Mouse (Mus musculus): Measurements from ENCODE around the gene Fnbp4. TPM values are rescaled to one million over a fixed set of nuclear protein-coding genes. Genes with fewer than 3 reads are reported as not detected.
A peak's percentile ranks its signal among the peaks of the same experiment; 100 is the strongest.

Fnbp4 gene
- polyA plus RNA-seq, 2 experiments, result 79.5 to 110 TPM

- DNase-seq (ENCODE audit: low spot score), result peak; percentile 22
- ATAC-seq (ENCODE audit: low FRiP score, low read depth), result peak; percentile 75; the same call in 1 of the 2 replicates
- Histone ChIP-seq H3K4me2 (replicated peaks; ENCODE audit: low read depth, low read length, severe bottlenecking) (peak within 1 kb of the TSS; percentile 93), H3K27ac (replicated peaks; ENCODE audit: low read depth, low read length) (no peak within 1 kb of the TSS), H3K9me3 (ENCODE audit: control insufficient read depth, low read length) (no peaks in the 10 kb centered on the region), H3K9ac (ENCODE audit: low read depth, low read length, severe bottlenecking) (peak within 1 kb of the TSS; percentile 57), H3K27me3 (ENCODE audit: control insufficient read depth, insufficient read depth, low read length) (peaks cover 15% of the 10 kb centered on the region; the same call in 1 of the 2 replicates), H3K4me3 (replicated peaks; ENCODE audit: low read length) (peak within 1 kb of the TSS; percentile 45), H3K36me3 (ENCODE audit: control insufficient read depth, insufficient read depth, low read length) (peaks cover 32% of the 10 kb centered on the region), H3K4me1 (ENCODE audit: control insufficient read depth, insufficient read depth, low read length) (0 out of 2 replicates have a peak, but pooled peaks cover 11% of the 10 kb centered on the region)
- no peak for TF ChIP-seq POLR2A (IDR thresholded peaks at IDR 0.05; ENCODE audit: borderline replicate concordance, extremely low read depth, insufficient read depth, insufficient read length)
- WGBS, result 3% methylated on average over 11 of the region's 11 CpGs
Measured at GRCm38 (mm10) chr2:90782458-90782857, 37.3 kb downstream of the Fnbp4 start, which contains the start of gene Agbl2. Gene Agbl2, plus strand, starts transcription at chr2:90782727.

GRCm38 (mm10) chr2:90782901-90783486 lies 37.8 kb downstream of the Fnbp4 start:
- 1% methylated on average over 22 of the region's 29 CpGs for WGBS
- Histone ChIP-seq H3K27me3 (ENCODE audit: control insufficient read depth, insufficient read depth, low read length) (peaks cover 15% of the 10 kb centered on the region; the same call in 1 of the 2 replicates), H3K4me3 (replicated peaks; ENCODE audit: low read length) (peak overlapping the region; percentile 45), H3K9me3 (ENCODE audit: control insufficient read depth, low read length) (no peaks in the 10 kb centered on the region), H3K27ac (replicated peaks; ENCODE audit: low read depth, low read length) (no peak overlapping the region), H3K9ac (ENCODE audit: low read depth, low read length, severe bottlenecking) (peak overlapping the region; percentile 57), H3K4me2 (replicated peaks; ENCODE audit: low read depth, low read length, severe bottlenecking) (peak overlapping the region; percentile 93), H3K4me1 (ENCODE audit: control insufficient read depth, insufficient read depth, low read length) (0 out of 2 replicates have a peak, but pooled peaks cover 11% of the 10 kb centered on the region), H3K36me3 (ENCODE audit: control insufficient read depth, insufficient read depth, low read length) (peaks cover 26% of the 10 kb centered on the region)
- DNase-seq (ENCODE audit: low spot score) (no peak), ATAC-seq (ENCODE audit: low FRiP score, low read depth) (peak; percentile 60)
- TF ChIP-seq POLR2A (IDR thresholded peaks at IDR 0.05; ENCODE audit: borderline replicate concordance, extremely low read depth, insufficient read depth, insufficient read length), result no peak

GRCm38 (mm10) chr2:90788126-90788525 lies 43.0 kb downstream of the Fnbp4 start:
- TF ChIP-seq POLR2A (IDR thresholded peaks at IDR 0.05; ENCODE audit: borderline replicate concordance, extremely low read depth, insufficient read depth, insufficient read length), result no peak
- 0 out of 2 replicates have a peak, but pooled peaks cover 4% of the 10 kb centered on the region for H3K4me1 ChIP-seq (ENCODE audit: control insufficient read depth, insufficient read depth, low read length)
- DNase-seq (ENCODE audit: low spot score), result no peak
- no peak overlapping the region for H3K4me3 ChIP-seq (replicated peaks; ENCODE audit: low read length)
- H3K4me2 ChIP-seq (replicated peaks; ENCODE audit: low read depth, low read length, severe bottlenecking), result no peak overlapping the region
- no peaks in the 10 kb centered on the region for H3K9me3 ChIP-seq (ENCODE audit: control insufficient read depth, low read length)
- ATAC-seq (ENCODE audit: low FRiP score, low read depth), result no peak
- WGBS, result 86% methylated on average over 2 of the region's 2 CpGs
- H3K36me3 ChIP-seq (ENCODE audit: control insufficient read depth, insufficient read depth, low read length), result no peaks in the 10 kb centered on the region
- H3K27me3 ChIP-seq (ENCODE audit: control insufficient read depth, insufficient read depth, low read length), result peaks cover 13% of the 10 kb centered on the region; the same call in 1 of the 2 replicates
- no peak overlapping the region for H3K27ac ChIP-seq (replicated peaks; ENCODE audit: low read depth, low read length)
- no peak overlapping the region for H3K9ac ChIP-seq (ENCODE audit: low read depth, low read length, severe bottlenecking)

GRCm38 (mm10) chr2:90808241-90809126 lies 63.3 kb downstream of the Fnbp4 start:
- Histone ChIP-seq H3K27me3 (ENCODE audit: control insufficient read depth, insufficient read depth, low read length) (no peaks in the 10 kb centered on the region), H3K4me1 (ENCODE audit: control insufficient read depth, insufficient read depth, low read length) (no peaks in the 10 kb centered on the region), H3K4me2 (replicated peaks; ENCODE audit: low read depth, low read length, severe bottlenecking) (no peak overlapping the region), H3K27ac (replicated peaks; ENCODE audit: low read depth, low read length) (no peak overlapping the region), H3K36me3 (ENCODE audit: control insufficient read depth, insufficient read depth, low read length) (no peaks in the 10 kb centered on the region), H3K9me3 (ENCODE audit: control insufficient read depth, low read length) (no peaks in the 10 kb centered on the region), H3K4me3 (replicated peaks; ENCODE audit: low read length) (no peak overlapping the region), H3K9ac (ENCODE audit: low read depth, low read length, severe bottlenecking) (no peak overlapping the region)
- ATAC-seq (ENCODE audit: low FRiP score, low read depth) (no peak), DNase-seq (ENCODE audit: low spot score) (no peak)
- WGBS, result 82% methylated on average over 6 of the region's 6 CpGs
- no peak for TF ChIP-seq POLR2A (IDR thresholded peaks at IDR 0.05; ENCODE audit: borderline replicate concordance, extremely low read depth, insufficient read depth, insufficient read length)

GRCm38 (mm10) chr2:90810751-90811150 lies 65.6 kb downstream of the Fnbp4 start:
- ATAC-seq (ENCODE audit: low FRiP score, low read depth), result no peak
- 91% methylated on average over 8 of the region's 8 CpGs for WGBS

More at GRCm38 (mm10) chr2:90810751-90811150, 65.6 kb downstream of the Fnbp4 start:
- no peaks in the 10 kb centered on the region for H3K9me3 ChIP-seq (ENCODE audit: control insufficient read depth, low read length)
- DNase-seq (ENCODE audit: low spot score), result no peak
- H3K9ac ChIP-seq (ENCODE audit: low read depth, low read length, severe bottlenecking), result no peak overlapping the region
- H3K4me3 ChIP-seq (replicated peaks; ENCODE audit: low read length), result no peak overlapping the region
- no peak overlapping the region for H3K4me2 ChIP-seq (replicated peaks; ENCODE audit: low read depth, low read length, severe bottlenecking)
- no peaks in the 10 kb centered on the region for H3K36me3 ChIP-seq (ENCODE audit: control insufficient read depth, insufficient read depth, low read length)
- H3K27me3 ChIP-seq (ENCODE audit: control insufficient read depth, insufficient read depth, low read length), result no peaks in the 10 kb centered on the region
- H3K4me1 ChIP-seq (ENCODE audit: control insufficient read depth, insufficient read depth, low read length), result no peaks in the 10 kb centered on the region
- no peak overlapping the region for H3K27ac ChIP-seq (replicated peaks; ENCODE audit: low read depth, low read length)
- no peak for TF ChIP-seq POLR2A (IDR thresholded peaks at IDR 0.05; ENCODE audit: borderline replicate concordance, extremely low read depth, insufficient read depth, insufficient read length)

All from limb, embryonic 14.5 days (tissue).